Mouse (Mus musculus): ENCODE results near the gene Calhm2.
"Not testable (repeated sequence)": the region's sequence is repeated elsewhere in the genome, so short reads cannot be mapped to it uniquely, and the experiment has no call there.

Gene Calhm2

GRCm38 (mm10) chr19:47151332-47152061 is 13.4 kb upstream of the Calhm2 start:
- no peak for DNase-seq (ENCODE audit: low read depth in 2 of 2, low spot score in 2 of 2)

GRCm38 (mm10) chr19:47149854-47150253 is 11.8 kb upstream of the Calhm2 start:
- no peak for DNase-seq (ENCODE audit: low read depth in 2 of 2, low spot score in 2 of 2)

GRCm38 (mm10) chr19:47148267-47148847 is 10.3 kb upstream of the Calhm2 start:
- DNase-seq (ENCODE audit: low read depth in 2 of 2, low spot score in 2 of 2): no peak

- DNase-seq (ENCODE audit: low read depth in 2 of 2, low spot score in 2 of 2): no peak
Measured at GRCm38 (mm10) chr19:47144154-47144553, 6.1 kb upstream of the Calhm2 start, which contains the start of gene Calhm1. TSS of gene Calhm1 (minus strand) at chr19:47144254.

- no peak for DNase-seq (ENCODE audit: low read depth in 2 of 2, low spot score in 2 of 2)
Measured at GRCm38 (mm10) chr19:47142438-47142837, 4.3 kb upstream of the Calhm2 start.

GRCm38 (mm10) chr19:47139611-47140010 is 1.5 kb upstream of the Calhm2 start:
- DNase-seq (ENCODE audit: low read depth in 2 of 2, low spot score in 2 of 2): not testable (repeated sequence)

- no peak for DNase-seq (ENCODE audit: low read depth in 2 of 2, low spot score in 2 of 2)
Measured at GRCm38 (mm10) chr19:47137051-47137581, 978 bp downstream of the Calhm2 start.

- no peak for DNase-seq (ENCODE audit: low read depth in 2 of 2, low spot score in 2 of 2)
Measured at GRCm38 (mm10) chr19:47136170-47136569, 1.9 kb downstream of the Calhm2 start.

- DNase-seq (ENCODE audit: low read depth in 2 of 2, low spot score in 2 of 2): no peak
Measured at GRCm38 (mm10) chr19:47135568-47135967, 2.5 kb downstream of the Calhm2 start.

GRCm38 (mm10) chr19:47133161-47133560 is 4.9 kb downstream of the Calhm2 start:
- DNase-seq (ENCODE audit: low read depth in 2 of 2, low spot score in 2 of 2): no peak

- DNase-seq (ENCODE audit: low read depth in 2 of 2, low spot score in 2 of 2): no peak
Measured at GRCm38 (mm10) chr19:47130551-47131125, 7.5 kb downstream of the Calhm2 start.

GRCm38 (mm10) chr19:47128835-47129234 is 9.3 kb downstream of the Calhm2 start:
- no peak for DNase-seq (ENCODE audit: low read depth in 2 of 2, low spot score in 2 of 2)

- DNase-seq (ENCODE audit: low read depth in 2 of 2, low spot score in 2 of 2): no peak
Measured at GRCm38 (mm10) chr19:47128164-47128563, 9.9 kb downstream of the Calhm2 start.

GRCm38 (mm10) chr19:47122802-47123201 is 15.3 kb downstream of the Calhm2 start:
- DNase-seq (ENCODE audit: low read depth in 2 of 2, low spot score in 2 of 2): peak in 1 of 2 experiments; percentile 12

GRCm38 (mm10) chr19:47121054-47121453 is 17.0 kb downstream of the Calhm2 start:
- DNase-seq (ENCODE audit: low read depth in 2 of 2, low spot score in 2 of 2): peak in 1 of 2 experiments; percentile 8

GRCm38 (mm10) chr19:47118634-47119033 is 19.5 kb downstream of the Calhm2 start:
- DNase-seq (ENCODE audit: low read depth in 2 of 2, low spot score in 2 of 2): no peak

GRCm38 (mm10) chr19:47104641-47105271 is 33.3 kb downstream of the Calhm2 start:
- no peak for DNase-seq (ENCODE audit: low read depth in 2 of 2, low spot score in 2 of 2)

- DNase-seq (ENCODE audit: low read depth in 2 of 2, low spot score in 2 of 2): no peak
Measured at GRCm38 (mm10) chr19:47101080-47101479, 37.0 kb downstream of the Calhm2 start.

GRCm38 (mm10) chr19:47090550-47091156 is 47.4 kb downstream of the Calhm2 start, which contains the start of the genes Usmg5 and Pdcd11:
TSS of gene Usmg5 (minus strand) at chr19:47090647.
TSS of gene Pdcd11 (plus strand) at chr19:47090768.
- DNase-seq (ENCODE audit: low read depth in 2 of 2, low spot score in 2 of 2): peak; percentile 85 to 87

GRCm38 (mm10) chr19:47089718-47090525 is 48.2 kb downstream of the Calhm2 start:
- DNase-seq (ENCODE audit: low read depth in 2 of 2, low spot score in 2 of 2): peak; percentile 7 to 18

Data from CD8-positive naive resting alpha-beta T cell, adult 2 months (primary cell).